Mouse (Mus musculus): ENCODE measurements around the gene Nudt3. TPM values are rescaled to one million over a fixed set of nuclear protein-coding genes. Genes with fewer than 3 reads are reported as not detected.

Gene Nudt3
- polyA plus RNA-seq, 1 experiment from 2014 or later = 47.6 TPM

DNA sequence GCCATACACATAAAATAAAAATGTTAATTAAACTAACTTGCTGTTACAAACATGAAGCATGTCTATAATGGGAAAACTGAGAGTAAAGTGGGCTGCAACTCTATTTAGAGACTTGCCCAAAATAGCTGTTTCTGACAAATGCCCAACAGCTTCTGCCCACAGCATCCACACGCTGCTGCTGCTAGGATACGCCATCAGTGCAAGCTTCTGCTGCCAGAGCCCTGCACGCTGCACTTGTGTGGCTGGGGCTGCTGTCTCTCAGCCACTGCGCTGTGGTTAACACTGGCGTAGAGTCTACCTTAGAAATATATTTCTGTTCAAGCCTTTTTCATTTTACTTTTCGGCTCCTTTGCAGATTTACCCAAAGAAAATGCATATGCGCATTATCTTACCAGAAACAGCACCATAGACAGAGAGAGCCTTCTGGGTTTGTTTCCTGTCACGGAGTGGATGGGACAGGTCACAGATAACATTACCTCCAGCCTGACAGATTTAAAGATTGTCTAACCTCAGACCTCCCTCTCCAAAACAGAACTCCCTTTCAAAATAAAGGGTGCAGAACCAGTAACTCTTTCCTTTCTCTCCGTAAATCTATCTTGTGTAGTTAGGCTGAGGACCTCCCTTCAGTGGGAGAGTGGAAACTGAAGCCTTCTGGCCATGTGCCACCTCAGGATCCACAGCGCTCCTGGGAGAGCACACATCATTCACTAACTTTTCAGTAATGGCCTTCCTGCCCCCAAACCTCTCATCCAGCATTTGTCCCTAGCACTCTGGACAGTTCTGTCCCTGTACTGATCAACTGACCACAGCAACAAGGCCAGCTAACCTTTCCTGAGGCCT is 12.4 kb downstream of the Nudt3 start:
- TF ChIP-seq CTCF (IDR thresholded peaks at IDR 0.05) (no peak), EP300 (IDR thresholded peaks at IDR 0.05) (no peak)
- no peak overlapping the region for H3K9ac ChIP-seq (replicated peaks; ENCODE audit: low read depth)
- H3K4me3 ChIP-seq (ENCODE audit: low read depth, low read length) = no peak overlapping the region
- no peaks in the 10 kb centered on the region for H3K36me3 ChIP-seq (ENCODE audit: insufficient read depth, low read length)
- H3K4me2 ChIP-seq (replicated peaks; ENCODE audit: low read depth, low read length) = no peak overlapping the region
- H3K27me3 ChIP-seq (replicated peaks; ENCODE audit: insufficient read depth, low read length) = no peaks in the 10 kb centered on the region
- 76% methylated on average over 10 of the region's 10 CpGs for WGBS
- no peaks in the 10 kb centered on the region for H3K9me3 ChIP-seq (ENCODE audit: low read length)
- no peaks in the 10 kb centered on the region for H3K4me1 ChIP-seq (ENCODE audit: insufficient read depth, low read depth, low read length)
- DNase-seq (ENCODE audit: low spot score) (no peak), ATAC-seq (no peak)
- H3K27ac ChIP-seq (ENCODE audit: low read length) = no peak overlapping the region

- H3K36me3 ChIP-seq (ENCODE audit: insufficient read depth, low read length) = no peaks in the 10 kb centered on the region
- no peak for DNase-seq (ENCODE audit: low spot score)
- no peak overlapping the region for H3K4me2 ChIP-seq (replicated peaks; ENCODE audit: low read depth, low read length)
- WGBS = 87% methylated on average over 7 of the region's 7 CpGs
- no peak for ATAC-seq
- H3K4me1 ChIP-seq (ENCODE audit: insufficient read depth, low read depth, low read length) = no peaks in the 10 kb centered on the region
- no peaks in the 10 kb centered on the region for H3K9me3 ChIP-seq (ENCODE audit: low read length)
- TF ChIP-seq CTCF (IDR thresholded peaks at IDR 0.05) (no peak), EP300 (IDR thresholded peaks at IDR 0.05) (no peak)
- no peak overlapping the region for H3K27ac ChIP-seq (ENCODE audit: low read length)
- no peaks in the 10 kb centered on the region for H3K27me3 ChIP-seq (replicated peaks; ENCODE audit: insufficient read depth, low read length)
- H3K4me3 ChIP-seq (ENCODE audit: low read depth, low read length) = no peak overlapping the region
- no peak overlapping the region for H3K9ac ChIP-seq (replicated peaks; ENCODE audit: low read depth)
Observed at GRCm38 (mm10) chr17:27609576-27609975, 13.7 kb downstream of the Nudt3 start.

DNA sequence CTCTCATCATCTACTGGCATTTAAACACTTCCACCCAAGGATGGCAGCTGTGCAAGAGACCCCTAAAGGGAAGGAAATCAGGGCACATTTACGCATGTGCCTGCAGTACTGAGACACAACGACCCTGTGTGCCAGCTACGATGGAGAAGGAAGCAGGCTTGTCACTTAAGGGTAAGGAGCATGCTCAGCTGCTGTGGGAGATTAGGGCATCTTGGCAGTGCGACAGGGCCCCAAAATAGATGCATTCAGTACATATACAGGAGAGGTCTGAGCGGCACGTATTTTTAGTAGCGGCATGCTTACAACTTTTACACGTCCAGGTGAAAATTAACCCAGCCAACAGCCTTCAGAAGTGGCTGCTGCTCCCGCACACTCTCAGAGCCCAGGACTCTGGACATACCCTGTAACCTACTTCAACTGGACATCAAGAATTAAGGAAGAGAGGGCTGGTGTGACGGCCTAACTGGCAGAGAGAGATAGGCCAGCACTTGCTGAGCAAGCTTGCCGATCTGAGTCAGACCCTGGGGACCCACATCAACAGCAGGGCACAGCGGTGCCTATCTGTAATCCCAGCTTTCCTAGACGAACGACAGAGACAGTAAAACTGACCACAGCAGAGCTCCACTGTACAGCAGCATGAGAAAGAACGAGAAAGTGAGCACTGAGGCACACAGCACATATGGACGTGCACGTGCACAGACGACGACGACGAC is 19.6 kb downstream of the Nudt3 start:
- TF ChIP-seq EP300 (IDR thresholded peaks at IDR 0.05) = no peak
- no peak for TF ChIP-seq CTCF (IDR thresholded peaks at IDR 0.05)
- no peaks in the 10 kb centered on the region for H3K27me3 ChIP-seq (replicated peaks; ENCODE audit: insufficient read depth, low read length)
- no peaks in the 10 kb centered on the region for H3K36me3 ChIP-seq (ENCODE audit: insufficient read depth, low read length)
- no peak overlapping the region for H3K9ac ChIP-seq (replicated peaks; ENCODE audit: low read depth)
- no peak for ATAC-seq
- WGBS = 64% methylated on average over 21 of the region's 21 CpGs
- H3K4me3 ChIP-seq (ENCODE audit: low read depth, low read length) = no peak overlapping the region
- no peaks in the 10 kb centered on the region for H3K4me1 ChIP-seq (ENCODE audit: insufficient read depth, low read depth, low read length)
- no peak overlapping the region for H3K27ac ChIP-seq (ENCODE audit: low read length)
- DNase-seq (ENCODE audit: low spot score) = no peak
- no peak overlapping the region for H3K4me2 ChIP-seq (replicated peaks; ENCODE audit: low read depth, low read length)
- no peaks in the 10 kb centered on the region for H3K9me3 ChIP-seq (ENCODE audit: low read length)

DNA sequence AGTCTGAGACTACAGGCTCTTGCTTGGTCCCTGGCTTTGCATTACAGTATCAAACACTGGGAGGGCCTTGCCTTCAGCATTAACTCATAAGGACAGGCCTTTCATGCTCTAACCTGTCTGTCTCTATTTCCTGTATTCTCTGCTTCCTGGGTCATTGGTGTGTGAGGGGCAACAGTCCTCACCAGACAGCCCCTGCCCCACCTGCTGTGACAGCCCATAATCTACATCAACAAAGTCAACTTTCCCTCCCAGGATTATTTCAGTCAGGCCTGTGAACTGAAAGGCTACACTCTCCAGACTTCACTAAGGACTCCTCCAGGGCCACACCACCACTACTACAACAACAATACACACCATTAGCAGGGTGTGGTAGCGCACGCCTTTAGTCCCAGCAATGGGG is 20.3 kb downstream of the Nudt3 start:
- Histone ChIP-seq H3K4me2 (replicated peaks; ENCODE audit: low read depth, low read length) (no peak overlapping the region), H3K4me3 (ENCODE audit: low read depth, low read length) (no peak overlapping the region), H3K9me3 (ENCODE audit: low read length) (no peaks in the 10 kb centered on the region), H3K36me3 (ENCODE audit: insufficient read depth, low read length) (no peaks in the 10 kb centered on the region), H3K4me1 (ENCODE audit: insufficient read depth, low read depth, low read length) (no peaks in the 10 kb centered on the region), H3K27me3 (replicated peaks; ENCODE audit: insufficient read depth, low read length) (no peaks in the 10 kb centered on the region), H3K27ac (ENCODE audit: low read length) (no peak overlapping the region), H3K9ac (replicated peaks; ENCODE audit: low read depth) (no peak overlapping the region)
- ATAC-seq (no peak), DNase-seq (ENCODE audit: low spot score) (no peak)
- TF ChIP-seq EP300 (IDR thresholded peaks at IDR 0.05) = no peak
- no peak for TF ChIP-seq CTCF (IDR thresholded peaks at IDR 0.05)
- 93% methylated on average over 2 of the region's 2 CpGs for WGBS

DNA sequence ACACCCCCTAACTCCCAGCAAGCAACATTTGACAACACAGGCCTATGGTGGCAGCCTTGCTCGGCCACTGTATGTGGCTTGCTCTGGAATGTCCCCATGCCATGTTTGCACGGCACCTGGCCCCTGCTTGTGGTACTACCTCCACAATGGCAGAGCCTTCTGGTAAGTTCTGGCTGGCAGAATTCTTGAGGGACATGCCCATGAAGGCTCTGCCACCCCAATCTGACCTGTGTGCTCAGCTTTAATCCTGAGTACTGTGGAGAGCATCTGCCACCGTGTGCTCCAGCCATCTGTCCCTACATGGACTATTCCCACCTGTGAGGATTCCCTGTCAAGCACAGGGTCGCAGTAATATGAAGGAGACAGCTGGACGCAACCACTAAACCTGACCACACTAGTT is 22.4 kb downstream of the Nudt3 start:
- H3K27ac ChIP-seq (ENCODE audit: low read length) = no peak overlapping the region

GRCm38 (mm10) chr17:27600286-27600685 is 23.0 kb downstream of the Nudt3 start:
- H3K9me3 ChIP-seq (ENCODE audit: low read length) = no peaks in the 10 kb centered on the region
- no peak for ATAC-seq
- no peak overlapping the region for H3K4me3 ChIP-seq (ENCODE audit: low read depth, low read length)
- TF ChIP-seq CTCF (IDR thresholded peaks at IDR 0.05) = no peak
- no peak for TF ChIP-seq EP300 (IDR thresholded peaks at IDR 0.05)
- no peaks in the 10 kb centered on the region for H3K27me3 ChIP-seq (replicated peaks; ENCODE audit: insufficient read depth, low read length)
- H3K4me2 ChIP-seq (replicated peaks; ENCODE audit: low read depth, low read length) = no peak overlapping the region
- no peak for DNase-seq (ENCODE audit: low spot score)
- 80% methylated on average over 3 of the region's 3 CpGs for WGBS
- no peak overlapping the region for H3K27ac ChIP-seq (ENCODE audit: low read length)
- H3K9ac ChIP-seq (replicated peaks; ENCODE audit: low read depth) = no peak overlapping the region
- no peaks in the 10 kb centered on the region for H3K36me3 ChIP-seq (ENCODE audit: insufficient read depth, low read length)
- no peaks in the 10 kb centered on the region for H3K4me1 ChIP-seq (ENCODE audit: insufficient read depth, low read depth, low read length)

More for the DNA sequence above, 22.4 kb downstream of the Nudt3 start:
- no peak for TF ChIP-seq EP300 (IDR thresholded peaks at IDR 0.05)
- no peak for TF ChIP-seq CTCF (IDR thresholded peaks at IDR 0.05)
- H3K4me2 ChIP-seq (replicated peaks; ENCODE audit: low read depth, low read length) = no peak overlapping the region
- WGBS = 68% methylated on average over 5 of the region's 5 CpGs
- no peaks in the 10 kb centered on the region for H3K27me3 ChIP-seq (replicated peaks; ENCODE audit: insufficient read depth, low read length)
- DNase-seq (ENCODE audit: low spot score) (no peak), ATAC-seq (0 out of 2 replicates have a peak, but pooled peaks have one; percentile 20)
- H3K9me3 ChIP-seq (ENCODE audit: low read length) = no peaks in the 10 kb centered on the region
- no peaks in the 10 kb centered on the region for H3K4me1 ChIP-seq (ENCODE audit: insufficient read depth, low read depth, low read length)
- no peak overlapping the region for H3K4me3 ChIP-seq (ENCODE audit: low read depth, low read length)
- no peaks in the 10 kb centered on the region for H3K36me3 ChIP-seq (ENCODE audit: insufficient read depth, low read length)
- H3K9ac ChIP-seq (replicated peaks; ENCODE audit: low read depth) = no peak overlapping the region
